Mouse (Mus musculus) forebrain, embryonic 14.5 days (tissue): ENCODE results near the gene Gm9936. TPM values are rescaled to one million over a fixed set of nuclear protein-coding genes. Genes with fewer than 3 reads are reported as not detected.
"Not testable (repeated sequence)": the region's sequence is repeated elsewhere in the genome, so short reads cannot be mapped to it uniquely, and the experiment has no call there.

ENCODE experiments used
- ATAC-seq: fragments of 200-750 bp; cut with Nextera tagmentation; 2 replicates; pipeline ENCODE4 v1.8.0; 2017; ENCODE audit warnings: mild to moderate bottlenecking, moderate library complexity
- DNase-seq: peaks from one replicate; pipeline ENCODE4 v3.0.0-alpha.2; 2015; ENCODE audit warnings: low spot score
- H3K27ac ChIP-seq: fragments of 300-500 bp; sonication (generic); 2 replicates; pipeline ENCODE4 v1.5.1; 2014; ENCODE audit warnings: low read depth, mild to moderate bottlenecking, control low read depth, low read length, moderate library complexity
- H3K27me3 ChIP-seq: fragments of 300-500 bp; sonication (generic); replicated peaks from 2 replicates; pipeline ENCODE4 v1.6.1; 2014; ENCODE audit warnings: low read length, control low read depth, mixed read lengths; ENCODE audit not compliant: control insufficient read depth, insufficient read depth
- H3K36me3 ChIP-seq: fragments of 300-500 bp; sonication (generic); 2 replicates; pipeline ENCODE4 v1.6.1; 2014; ENCODE audit warnings: low read length, control low read depth; ENCODE audit not compliant: control insufficient read depth, insufficient read depth
- H3K4me1 ChIP-seq: fragments of 300-500 bp; sonication (generic); 2 replicates; pipeline ENCODE4 v1.6.1; 2014; ENCODE audit warnings: antibody characterized with exemption, low read length, control low read depth; ENCODE audit not compliant: control insufficient read depth, insufficient read depth
- H3K4me2 ChIP-seq: fragments of 300-500 bp; sonication (generic); 2 replicates; pipeline ENCODE4 v1.6.1; 2014; ENCODE audit warnings: mild to moderate bottlenecking, control low read depth, low read length
- H3K4me3 ChIP-seq: fragments of 300-500 bp; sonication (generic); 2 replicates; pipeline ENCODE4 v1.5.1; 2014; ENCODE audit warnings: low read depth, low read length, control low read depth
- H3K9ac ChIP-seq: fragments of 300-500 bp; sonication (generic); 2 replicates; pipeline ENCODE4 v1.6.1; 2014; ENCODE audit warnings: mild to moderate bottlenecking, low read length, control low read depth, moderate library complexity
- H3K9me3 ChIP-seq: fragments of 300-500 bp; sonication (generic); replicated peaks from 2 replicates; pipeline ENCODE4 v1.6.1; 2016; ENCODE audit warnings: low read length, control low read depth, mixed read lengths; ENCODE audit not compliant: control insufficient read depth
- WGBS: fragments of 180-500 bp; shearing (Covaris S2); extraction: QIAGEN DNeasy Blood & Tissue Kit; methylation state at CpG from one replicate; pipeline ENCODE4 v1.1.7; 2014; 5-methylcytosine and 5-hydroxymethylcytosine counted together
- polyA plus RNA-seq: library from polyadenylated mRNA; unstranded; fragments of >200 nt; fragmentation: Nextera tagmentation; extraction: Ambion mirVana; gene quantifications from 2 replicates; pipeline ENCODE4 v1.2.1, GENCODE M21; 2014

Gm9936 gene
- polyA plus RNA-seq, 1 experiment from 2014 or later = 1.8 TPM

- H3K9me3 ChIP-seq, H3K36me3 ChIP-seq, H3K27ac ChIP-seq, H3K4me1 ChIP-seq, H3K4me2 ChIP-seq, H3K9ac ChIP-seq, ATAC-seq, H3K4me3 ChIP-seq, H3K27me3 ChIP-seq, DNase-seq: not testable (repeated sequence)
- 82% methylated on average over 3 of the region's 5 CpGs for WGBS
Measured at GRCm38 (mm10) chr5:114853364-114853763, 5.1 kb downstream of the Gm9936 start, which contains the start of gene 4930519G04Rik. 4930519G04Rik (plus strand) TSS chr5:114853664.

GRCm38 (mm10) chr5:114851565-114852236 lies 6.8 kb downstream of the Gm9936 start:
- Histone ChIP-seq H3K9ac (no peak overlapping the region), H3K36me3 (no peaks in the 10 kb centered on the region), H3K4me1 (no peaks in the 10 kb centered on the region), H3K4me3 (no peak overlapping the region), H3K9me3 (no peaks in the 10 kb centered on the region), H3K27ac (no peak overlapping the region), H3K4me2 (no peak overlapping the region), H3K27me3 (no peaks in the 10 kb centered on the region)
- ATAC-seq (no peak), DNase-seq (no peak)
- 88% methylated on average over 20 of the region's 20 CpGs for WGBS

- not testable (repeated sequence) for ATAC-seq, H3K27me3 ChIP-seq, H3K27ac ChIP-seq, H3K36me3 ChIP-seq, H3K9me3 ChIP-seq, H3K4me2 ChIP-seq, DNase-seq, H3K9ac ChIP-seq, H3K4me3 ChIP-seq, H3K4me1 ChIP-seq
- 65% methylated on average over 2 of the region's 2 CpGs for WGBS
Measured at GRCm38 (mm10) chr5:114844371-114844770, 14.1 kb downstream of the Gm9936 start.

DNA sequence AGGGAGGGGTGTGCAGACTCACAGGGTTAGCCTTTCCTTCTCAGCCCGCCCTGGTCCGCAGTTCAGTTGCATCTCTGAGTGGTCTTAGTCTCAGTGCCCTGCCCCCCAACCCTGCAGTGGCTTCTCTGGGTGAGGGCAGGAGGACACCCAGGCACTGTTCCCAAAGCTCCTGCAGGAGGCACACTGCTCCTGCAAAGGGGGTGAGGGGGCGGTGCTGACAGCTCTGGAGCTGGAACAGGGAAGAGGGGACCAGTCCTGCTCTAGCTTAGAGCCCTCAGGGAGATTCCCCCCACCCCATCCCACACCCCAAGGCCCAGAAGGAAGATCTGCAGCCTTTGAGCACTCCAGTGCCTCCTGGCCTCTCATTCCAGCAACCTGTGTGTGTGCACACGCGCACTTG lies 15.8 kb downstream of the Gm9936 start:
- H3K9me3 ChIP-seq = no peaks in the 10 kb centered on the region
- H3K36me3 ChIP-seq = no peaks in the 10 kb centered on the region
- no peaks in the 10 kb centered on the region for H3K27me3 ChIP-seq
- WGBS = 71% methylated on average over 5 of the region's 5 CpGs
- H3K4me1 ChIP-seq = peaks cover 3% of the 10 kb centered on the region; the same call in 1 of the 2 replicates
- no peak overlapping the region for H3K27ac ChIP-seq
- no peak overlapping the region for H3K4me2 ChIP-seq
- DNase-seq = no peak
- H3K4me3 ChIP-seq = no peak overlapping the region
- no peak for ATAC-seq
- no peak overlapping the region for H3K9ac ChIP-seq

- not testable (repeated sequence) for H3K27ac ChIP-seq, H3K4me1 ChIP-seq, H3K27me3 ChIP-seq, H3K36me3 ChIP-seq, H3K4me3 ChIP-seq, H3K4me2 ChIP-seq, H3K9me3 ChIP-seq, H3K9ac ChIP-seq
- 53% methylated on average over 3 of the region's 3 CpGs for WGBS
- ATAC-seq (peak; percentile 62; the same call in 1 of the 2 replicates), DNase-seq (peak; percentile 63)
Measured at GRCm38 (mm10) chr5:114842155-114842554, 16.3 kb downstream of the Gm9936 start.

DNA sequence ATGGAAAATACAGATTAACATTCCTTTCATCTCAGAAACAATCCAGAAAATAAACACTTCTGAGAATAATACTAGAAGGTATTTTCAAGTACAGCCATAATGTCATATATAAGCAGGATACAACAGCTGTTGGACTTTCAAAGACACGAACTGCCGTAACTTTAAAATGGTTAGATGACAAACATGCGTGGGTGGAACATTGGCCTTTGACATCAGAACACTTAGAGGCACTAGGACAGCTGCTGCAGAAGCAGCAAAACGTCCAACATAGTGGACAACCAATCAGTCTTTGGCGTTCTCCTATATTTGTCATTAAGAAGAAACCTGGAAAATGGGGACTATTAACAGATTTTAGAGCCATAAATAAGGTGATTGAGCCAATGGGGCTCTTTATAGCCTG lies 18.0 kb downstream of the Gm9936 start:
- not testable (repeated sequence) for DNase-seq, H3K27me3 ChIP-seq, H3K27ac ChIP-seq, H3K4me2 ChIP-seq, H3K4me1 ChIP-seq, H3K9ac ChIP-seq, H3K9me3 ChIP-seq, H3K4me3 ChIP-seq, H3K36me3 ChIP-seq, ATAC-seq
- WGBS = 85% methylated on average over 5 of the region's 5 CpGs

DNA sequence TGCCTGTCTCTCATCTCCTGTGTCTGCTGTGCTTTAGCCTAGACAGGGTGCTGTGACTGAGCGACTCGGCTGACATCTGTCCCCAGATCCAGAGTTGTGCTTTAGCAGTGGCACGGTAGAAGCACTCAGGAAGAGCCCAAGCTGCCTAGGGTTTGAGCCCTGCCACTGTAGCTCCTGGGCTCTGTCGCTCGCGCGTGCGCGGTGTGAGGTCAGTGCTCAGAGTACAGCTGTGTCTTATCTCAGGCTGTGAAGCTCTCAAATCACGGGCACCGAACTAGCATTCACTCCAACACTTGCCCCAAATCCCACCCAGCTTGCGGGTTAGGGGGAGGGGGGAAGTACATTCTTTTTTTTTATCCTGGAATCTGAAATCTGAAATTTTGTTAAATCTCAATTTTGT lies 21.6 kb downstream of the Gm9936 start:
- ATAC-seq (no peak), DNase-seq (no peak)
- H3K9ac ChIP-seq = no peak overlapping the region
- no peaks in the 10 kb centered on the region; the same call in 1 of the 2 replicates for H3K4me1 ChIP-seq
- H3K27me3 ChIP-seq = no peaks in the 10 kb centered on the region
- no peak overlapping the region for H3K4me3 ChIP-seq
- H3K36me3 ChIP-seq = no peaks in the 10 kb centered on the region
- no peaks in the 10 kb centered on the region for H3K9me3 ChIP-seq
- 71% methylated on average over 12 of the region's 12 CpGs for WGBS
- H3K4me2 ChIP-seq = no peak overlapping the region
- H3K27ac ChIP-seq = no peak overlapping the region

DNA sequence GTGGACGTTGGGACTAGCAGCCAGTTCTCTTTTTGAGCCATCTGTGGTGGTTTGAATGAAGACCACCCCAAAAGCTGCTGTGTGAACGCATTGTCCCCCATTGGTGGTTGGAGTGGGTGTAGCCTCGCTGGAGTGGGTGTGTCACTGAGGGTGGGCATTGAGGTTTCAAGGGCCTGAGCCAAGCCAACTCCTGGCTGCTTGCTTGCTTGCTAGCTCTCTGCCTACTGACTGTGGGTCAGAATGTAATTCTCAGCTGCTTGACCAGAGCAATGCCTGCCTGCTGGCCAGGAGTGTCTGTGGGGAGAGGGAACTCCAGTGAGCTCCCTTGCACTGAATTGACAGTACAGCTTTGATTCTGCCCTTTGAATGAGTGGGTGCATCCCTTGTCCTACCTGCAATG lies 28.7 kb downstream of the Gm9936 start:
- ATAC-seq = no peak
- Histone ChIP-seq H3K36me3 (no peaks in the 10 kb centered on the region), H3K27ac (no peak overlapping the region), H3K4me3 (no peak overlapping the region), H3K4me2 (no peak overlapping the region), H3K27me3 (no peaks in the 10 kb centered on the region), H3K4me1 (no peaks in the 10 kb centered on the region), H3K9ac (no peak overlapping the region), H3K9me3 (no peaks in the 10 kb centered on the region)
- no peak for DNase-seq
- 59% methylated on average over 3 of the region's 3 CpGs for WGBS

DNA sequence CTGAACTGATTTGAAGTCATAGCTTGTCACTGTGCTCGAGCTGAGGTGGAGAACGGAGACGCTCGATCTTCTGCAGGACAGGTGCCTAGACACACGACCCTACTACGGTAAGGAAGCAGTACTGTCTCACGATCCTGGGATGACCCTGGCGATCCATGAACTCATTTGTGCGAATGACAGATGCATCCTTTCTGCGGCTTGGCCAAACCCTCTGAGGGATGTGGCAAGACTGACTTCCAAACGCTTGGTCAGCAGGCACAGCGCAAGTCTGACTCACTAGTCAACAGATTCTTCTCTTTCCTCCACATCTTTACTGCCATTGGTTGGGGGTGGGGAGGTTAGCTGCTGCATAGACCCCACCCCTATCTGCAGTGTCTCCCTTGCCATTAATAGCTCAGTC lies 31.1 kb downstream of the Gm9936 start:
- ATAC-seq (no peak), DNase-seq (no peak)
- no peaks in the 10 kb centered on the region for H3K27me3 ChIP-seq
- WGBS = 95% methylated on average over 12 of the region's 12 CpGs
- H3K4me1 ChIP-seq = no peaks in the 10 kb centered on the region
- H3K9me3 ChIP-seq = no peaks in the 10 kb centered on the region
- H3K9ac ChIP-seq = no peak overlapping the region
- no peak overlapping the region for H3K4me2 ChIP-seq
- no peak overlapping the region for H3K4me3 ChIP-seq
- no peaks in the 10 kb centered on the region for H3K36me3 ChIP-seq
- no peak overlapping the region for H3K27ac ChIP-seq
